Mouse (Mus musculus) Muller cell, postnatal 12 days (primary cell): Measurements from ENCODE around the gene Rbfox1.
A peak's percentile ranks its signal among the peaks of the same experiment; 100 is the strongest.

Experiments
- DNase-seq: peaks from one replicate; pipeline ENCODE4 v3.0.0-alpha.2; 2015; ENCODE audit errors: inconsistent ontology term

Rbfox1 gene

GRCm38 (mm10) chr16:6095604-6096372, 210.6 kb downstream of the Rbfox1 start:
- DNase-seq = no peak

- no peak for DNase-seq
These were observed 212.3 kb downstream of the Rbfox1 start for GRCm38 (mm10) chr16:6097244-6098040.

DNA sequence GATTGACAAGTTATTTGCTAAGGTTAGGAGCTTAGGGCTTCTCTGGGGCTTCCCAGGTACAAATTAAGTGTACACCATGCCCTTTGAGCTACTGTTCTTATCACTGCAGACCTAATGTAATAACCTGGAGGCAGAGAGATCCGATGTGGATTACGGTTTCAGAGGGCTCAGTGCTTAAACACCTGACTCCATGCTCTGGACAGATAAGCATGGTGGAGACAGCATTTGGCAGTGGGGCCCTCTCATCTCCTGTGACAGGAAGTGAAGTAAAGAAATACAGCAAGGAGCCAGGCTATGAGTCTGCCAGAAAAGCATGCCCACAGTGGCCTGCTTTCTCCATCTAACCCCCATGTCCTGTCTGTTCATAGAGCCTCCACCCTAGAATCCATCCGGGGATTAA, 213.0 kb downstream of the Rbfox1 start:
- DNase-seq = no peak

GRCm38 (mm10) chr16:6099598-6099997, 214.4 kb downstream of the Rbfox1 start:
- DNase-seq = no peak

DNA sequence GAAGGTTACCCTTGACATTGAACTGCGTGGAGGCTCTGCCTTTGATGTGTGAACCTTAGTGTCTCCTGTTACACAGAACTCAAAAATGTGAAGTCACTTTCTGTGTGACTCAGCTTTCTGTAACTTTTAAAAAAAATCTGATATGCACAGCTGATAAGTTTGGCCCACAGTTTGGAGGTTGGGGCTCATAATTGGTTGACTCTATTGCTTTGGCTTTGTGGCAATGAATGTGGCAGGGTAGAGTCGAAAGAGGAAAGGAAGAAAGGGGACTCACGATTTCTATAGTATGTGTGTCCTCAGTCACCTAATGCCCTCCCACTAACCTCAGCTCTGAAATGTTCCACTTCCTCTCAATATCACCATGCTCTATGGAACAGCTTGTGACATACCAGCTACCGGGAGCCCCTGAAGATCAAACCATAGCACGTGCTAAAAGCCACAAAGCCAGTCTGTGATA, 215.3 kb downstream of the Rbfox1 start:
- DNase-seq = no peak

GRCm38 (mm10) chr16:6103713-6104112, 218.6 kb downstream of the Rbfox1 start:
- no peak for DNase-seq

GRCm38 (mm10) chr16:6110121-6110520, 225.0 kb downstream of the Rbfox1 start:
- no peak for DNase-seq

DNA sequence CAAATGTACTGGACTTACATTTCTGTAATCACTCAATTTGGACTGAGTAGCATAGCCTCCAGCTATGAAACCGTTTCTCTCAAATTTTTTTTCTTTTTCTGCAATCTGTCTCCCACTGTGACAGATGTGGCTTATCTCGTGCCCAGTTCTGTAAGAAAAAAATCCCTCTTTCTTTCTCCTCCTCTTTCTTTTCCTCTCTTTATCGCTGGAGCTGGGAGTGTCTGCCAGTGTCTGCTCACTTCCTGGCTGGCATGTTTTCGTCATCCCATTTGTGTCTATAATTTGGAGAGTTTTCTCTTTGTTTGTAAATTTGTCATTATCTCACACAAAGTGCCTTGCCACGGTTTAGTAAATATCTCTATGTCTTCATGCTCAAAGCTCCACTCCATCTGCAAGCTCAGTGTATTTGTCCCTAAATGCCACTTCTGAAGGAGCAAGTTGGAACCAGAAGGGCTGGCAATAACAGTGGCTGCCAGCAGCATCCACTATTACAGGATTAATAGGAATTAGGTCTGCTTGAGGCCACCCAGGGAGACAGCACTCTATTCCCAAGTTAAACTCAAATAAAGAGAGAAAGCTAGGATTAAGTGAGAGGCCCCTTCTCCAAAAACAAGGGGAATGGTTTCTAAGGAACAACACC, 228.8 kb downstream of the Rbfox1 start:
- DNase-seq = no peak

DNA sequence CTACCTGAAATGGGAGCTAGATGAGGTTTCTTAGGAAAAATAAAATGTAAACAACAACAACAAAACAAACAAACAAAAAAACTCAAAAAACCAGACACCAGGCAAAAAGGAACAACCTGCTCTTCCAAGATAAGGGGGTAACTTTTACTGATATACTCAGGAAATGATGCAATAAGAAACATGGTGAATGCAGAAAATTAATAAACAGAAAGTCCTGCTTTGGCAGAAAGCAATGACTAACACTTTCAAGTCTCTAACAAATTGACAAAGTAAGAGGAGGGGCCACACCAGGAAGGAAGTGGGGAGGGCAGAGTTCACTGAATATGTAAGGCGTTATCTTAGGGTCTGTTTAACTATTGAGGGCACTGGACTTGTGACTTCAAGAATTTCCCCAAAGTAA, 234.3 kb downstream of the Rbfox1 start:
- no peak for DNase-seq

- no peak for DNase-seq
These were observed 236.1 kb downstream of the Rbfox1 start for GRCm38 (mm10) chr16:6121232-6121631.

DNA sequence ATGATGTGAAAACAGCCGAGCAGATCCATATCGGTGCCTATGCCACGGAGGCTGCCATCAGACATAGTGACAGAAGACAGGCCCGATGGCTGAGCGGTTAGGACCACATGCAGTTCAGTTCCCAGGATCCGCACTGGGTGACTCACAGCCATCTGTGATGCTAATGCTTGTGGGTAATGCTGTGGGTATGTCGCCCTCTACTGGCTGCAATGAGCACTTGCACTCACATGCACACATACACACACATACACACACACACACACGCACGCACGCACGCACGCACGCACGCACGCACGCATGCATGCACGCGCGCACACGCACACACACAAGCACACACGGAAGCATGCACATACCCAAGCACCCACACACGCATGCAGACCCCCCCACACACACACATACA, 237.7 kb downstream of the Rbfox1 start:
- no peak for DNase-seq

DNA sequence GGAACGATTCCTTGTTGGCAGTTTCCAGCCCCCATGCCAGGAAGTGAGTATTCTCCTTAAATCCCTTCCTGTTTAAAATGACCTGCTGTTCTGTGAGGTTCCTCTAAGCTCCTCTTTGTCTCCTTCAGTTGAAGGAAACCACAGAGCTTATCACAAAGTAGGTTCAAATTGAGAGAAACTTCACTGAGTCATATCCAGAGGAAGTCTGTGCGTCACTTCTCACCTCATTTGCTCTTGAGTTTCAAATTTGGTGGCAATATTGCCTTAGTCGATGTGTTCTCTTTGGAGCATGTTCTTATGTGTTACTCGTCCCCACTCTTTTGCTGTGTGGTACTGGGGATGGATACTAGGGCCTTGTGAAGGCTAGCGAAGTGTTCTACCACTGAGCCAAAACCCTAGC, 243.2 kb downstream of the Rbfox1 start:
- DNase-seq = no peak

GRCm38 (mm10) chr16:6135016-6135415, 249.9 kb downstream of the Rbfox1 start:
- DNase-seq = no peak

- no peak for DNase-seq
These were observed 254.3 kb downstream of the Rbfox1 start for GRCm38 (mm10) chr16:6139432-6139831.

- DNase-seq = peak; percentile 79
These were observed 262.8 kb downstream of the Rbfox1 start for GRCm38 (mm10) chr16:6147957-6148356.

GRCm38 (mm10) chr16:6149345-6149744, 264.2 kb downstream of the Rbfox1 start:
- DNase-seq = peak; percentile 13

DNA sequence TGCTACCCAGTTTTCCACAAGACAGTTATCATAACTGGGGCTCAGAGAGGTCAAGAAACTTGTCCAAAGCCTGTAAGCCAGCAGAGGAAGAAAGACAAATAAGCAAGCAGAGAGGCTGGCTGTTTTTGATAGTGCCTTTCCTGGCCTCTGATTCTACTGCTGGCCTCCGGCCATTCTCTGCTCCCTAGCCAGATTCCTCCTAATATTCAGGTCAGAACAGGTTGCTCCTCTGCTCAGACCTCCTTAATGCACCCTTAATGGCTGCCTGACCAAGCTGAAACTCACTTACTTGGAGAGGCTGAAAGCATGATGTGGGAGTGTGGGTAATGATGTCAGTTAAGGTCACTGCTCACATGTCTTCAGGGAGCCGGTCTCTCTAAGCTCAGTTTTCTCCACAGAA, 270.4 kb downstream of the Rbfox1 start:
- DNase-seq = no peak

DNA sequence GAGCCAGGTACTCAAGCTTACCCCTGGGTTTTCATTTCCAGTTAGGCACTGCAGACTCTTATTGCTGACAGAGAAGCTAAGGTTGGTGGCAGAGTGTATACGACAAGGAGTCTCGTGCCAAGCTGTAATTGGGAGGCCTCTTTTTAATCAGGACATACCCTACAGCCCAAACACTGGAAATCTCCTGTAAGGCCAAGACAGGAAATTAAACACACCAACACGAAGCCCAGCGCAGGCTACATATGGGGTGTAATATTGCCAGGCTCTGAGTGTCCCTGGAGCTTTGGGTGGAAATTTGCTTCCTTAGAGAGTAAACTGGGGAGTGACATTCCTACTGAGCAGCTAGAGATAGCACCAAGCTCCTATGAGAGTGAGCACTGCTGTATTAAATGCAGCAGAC, 279.3 kb downstream of the Rbfox1 start:
- no peak for DNase-seq

DNA sequence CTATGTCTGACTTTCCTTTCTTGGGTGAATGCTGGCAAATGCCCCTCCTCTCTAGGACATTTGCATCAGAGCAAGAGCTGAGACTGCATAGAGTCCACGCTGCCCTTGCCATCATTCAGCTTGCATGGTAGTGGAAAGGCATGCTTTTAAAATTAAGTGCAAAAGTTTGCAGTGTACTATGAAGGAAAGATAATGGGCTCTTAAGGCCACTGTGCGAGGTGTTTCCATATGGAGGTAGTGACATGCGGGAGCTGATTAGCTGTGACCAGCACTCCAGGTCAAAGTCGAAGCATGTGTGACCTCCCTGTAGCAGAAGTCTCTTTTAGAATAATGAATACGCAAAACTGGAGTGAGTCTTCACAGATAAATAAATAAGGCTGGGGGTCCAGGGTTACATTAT, 284.2 kb downstream of the Rbfox1 start:
- no peak for DNase-seq

- no peak for DNase-seq
These were observed 295.7 kb downstream of the Rbfox1 start for GRCm38 (mm10) chr16:6180819-6181218.

GRCm38 (mm10) chr16:6182329-6182728, 297.2 kb downstream of the Rbfox1 start:
- peak; percentile 14 for DNase-seq

DNA sequence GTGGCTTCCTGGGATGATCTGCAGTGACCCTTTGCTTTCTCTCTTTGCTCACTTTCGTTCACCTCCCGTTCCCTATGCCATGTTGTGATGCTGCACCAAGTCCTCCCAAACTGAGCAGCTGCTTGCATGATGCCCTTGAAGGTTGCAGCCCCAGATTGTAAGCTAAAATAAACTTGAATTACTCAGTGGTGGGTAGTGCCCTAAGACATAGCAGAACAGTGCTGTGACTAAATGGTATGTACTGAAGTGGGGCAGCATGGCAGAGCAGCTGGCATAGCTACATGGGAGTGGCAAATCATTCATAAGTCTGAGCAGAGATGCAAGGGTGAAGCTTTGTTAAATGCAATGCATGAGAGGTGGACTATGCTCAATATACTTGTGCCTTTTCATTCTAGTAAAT, 307.2 kb downstream of the Rbfox1 start:
- no peak for DNase-seq

DNA sequence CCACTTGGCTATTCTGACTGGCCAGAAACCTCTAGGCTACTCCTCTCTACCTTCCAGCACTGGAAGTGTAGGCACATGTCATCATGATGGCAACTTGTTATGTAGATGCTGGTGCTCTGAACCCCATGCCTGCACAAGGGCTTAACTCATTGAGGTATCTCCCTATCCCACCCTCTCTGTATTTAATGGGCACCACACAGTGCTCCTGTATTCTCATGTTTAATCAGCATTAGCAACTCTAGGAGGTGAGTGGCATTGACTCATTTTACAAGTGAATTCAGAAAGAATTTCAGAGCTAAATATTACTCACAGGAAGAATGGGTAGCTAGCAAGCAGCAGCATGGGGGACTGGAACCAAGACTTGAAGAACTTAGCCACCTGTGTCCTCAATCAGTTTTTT, 321.3 kb downstream of the Rbfox1 start:
- DNase-seq = no peak
